Mouse (Mus musculus): ENCODE results near the gene Pdzk1.

Pdzk1 gene

DNA sequence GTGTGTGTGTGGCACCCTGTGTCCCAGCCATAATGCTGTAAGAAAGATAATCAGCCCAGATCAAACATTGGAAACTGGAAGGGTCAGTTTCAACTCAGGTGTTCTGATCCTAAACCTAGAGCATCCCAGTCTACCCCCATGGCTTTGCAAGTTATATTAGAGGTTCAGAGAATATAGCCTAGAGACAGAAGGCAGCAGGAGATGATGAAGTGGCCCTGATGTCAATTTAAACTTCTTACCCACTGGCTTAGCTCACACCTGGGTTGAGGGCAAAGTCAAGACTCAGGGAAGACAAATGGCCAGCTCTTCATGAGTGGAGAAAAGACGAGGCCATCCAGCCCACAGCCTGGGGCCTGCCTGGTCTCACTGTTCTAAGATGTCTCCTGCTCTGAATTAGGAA lies at the start of gene Pdzk1, which contains the start of gene Cd160:
Gene Pdzk1 (plus strand): TSS at position 301 of the 400 bp plus-strand sequence.
Gene Cd160 (minus strand): TSS at position 368 of the 400 bp plus-strand sequence.
- DNase-seq, result no peak

GRCm38 (mm10) chr3:96782236-96782635 lies 46.8 kb upstream of the Pdzk1 start:
- DNase-seq, result no peak

- no peak for DNase-seq
Observed at GRCm38 (mm10) chr3:96787784-96788183, 41.3 kb upstream of the Pdzk1 start.

GRCm38 (mm10) chr3:96788506-96788905 lies 40.6 kb upstream of the Pdzk1 start:
- DNase-seq, result peak in 1 of 2 experiments; percentile 44

- no peak for DNase-seq
Observed at GRCm38 (mm10) chr3:96800254-96800653, 28.8 kb upstream of the Pdzk1 start.

DNA sequence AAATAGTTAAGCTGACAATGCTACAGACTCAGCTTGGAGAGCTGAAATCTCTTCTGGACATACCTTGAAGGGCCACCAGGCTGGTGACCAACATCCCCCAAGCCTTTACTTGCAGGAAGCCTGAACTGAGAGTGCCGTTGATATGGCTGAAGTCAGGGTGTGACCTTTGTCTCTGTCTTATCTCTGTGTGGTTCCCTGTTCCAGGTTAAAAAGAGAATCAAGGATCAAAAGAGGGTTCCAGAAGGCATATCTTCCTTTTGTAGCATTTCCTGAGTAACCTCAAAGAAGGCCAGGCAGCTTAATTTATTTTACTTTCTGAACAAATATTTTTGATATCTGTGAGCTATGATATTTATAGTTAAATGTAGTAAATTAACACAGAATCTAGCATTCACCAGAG lies 26.9 kb upstream of the Pdzk1 start:
- no peak for DNase-seq

- DNase-seq, result no peak
Observed at GRCm38 (mm10) chr3:96808136-96808535, 20.9 kb upstream of the Pdzk1 start.

DNA sequence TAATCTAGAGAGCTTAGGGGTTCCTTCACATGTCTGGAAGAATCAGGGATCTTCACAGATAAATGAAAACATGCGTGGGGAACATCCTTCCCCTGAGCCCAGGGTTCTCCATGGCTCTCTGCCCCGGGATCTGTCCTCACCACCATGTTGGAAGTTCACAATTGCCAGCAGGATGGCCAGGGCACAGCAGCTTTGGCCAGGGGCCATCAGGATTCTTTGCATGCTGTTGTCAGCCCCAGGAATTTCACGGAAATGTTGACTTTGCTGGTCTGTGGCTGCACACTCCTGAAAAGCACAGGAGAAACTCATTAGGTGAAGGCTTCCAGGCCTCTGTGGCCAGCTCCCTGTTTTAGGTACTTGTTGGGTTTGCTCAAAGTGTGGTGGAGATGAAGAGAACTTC lies 20.4 kb upstream of the Pdzk1 start:
- no peak for DNase-seq

DNA sequence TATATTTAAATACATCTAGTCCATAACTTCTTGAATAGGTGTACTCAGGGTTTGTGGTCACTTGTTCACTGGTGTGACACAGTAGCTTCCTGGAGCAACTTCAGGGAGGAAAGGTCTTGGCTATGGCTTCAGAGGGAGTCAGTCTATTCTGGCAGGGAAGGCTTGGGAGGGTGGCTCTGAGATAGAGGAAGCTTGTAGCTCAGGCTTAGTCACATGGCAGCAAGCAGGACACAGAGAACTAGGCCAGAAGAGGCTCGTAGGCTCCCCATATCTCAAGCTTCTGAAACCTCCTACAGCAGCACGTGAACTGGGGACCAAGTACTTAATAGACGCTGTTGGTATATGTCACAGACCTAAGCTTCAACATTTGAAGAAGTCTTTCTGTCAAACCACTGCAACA lies 17.9 kb upstream of the Pdzk1 start:
- no peak for DNase-seq

GRCm38 (mm10) chr3:96812395-96813091 lies 16.5 kb upstream of the Pdzk1 start:
- peak; percentile 92 to 93 for DNase-seq

DNA sequence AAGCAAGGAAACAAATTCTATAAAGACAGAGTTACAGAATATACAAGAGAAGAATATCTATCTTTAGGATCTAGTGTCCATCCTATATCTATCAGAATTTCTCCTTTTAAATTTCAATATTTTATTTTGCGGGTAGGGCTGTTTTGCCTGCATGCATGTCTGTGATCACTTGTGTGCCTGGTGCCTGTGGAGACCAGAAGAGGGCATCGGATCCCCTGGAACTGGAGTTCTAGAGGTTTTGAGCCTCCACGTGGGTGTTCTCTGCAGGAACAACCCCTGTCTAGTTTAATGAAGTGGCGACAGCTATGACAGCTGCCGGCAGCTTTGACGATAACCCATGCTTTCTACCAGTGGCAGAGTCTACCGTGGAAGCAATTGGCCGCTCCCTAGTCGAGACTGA lies 16.0 kb upstream of the Pdzk1 start:
- peak; percentile 54 to 71 for DNase-seq

GRCm38 (mm10) chr3:96813591-96814244 lies 15.4 kb upstream of the Pdzk1 start:
- peak in 1 of 2 experiments; percentile 21 for DNase-seq

- DNase-seq, result no peak
Observed at GRCm38 (mm10) chr3:96814342-96814741, 14.7 kb upstream of the Pdzk1 start.

- no peak for DNase-seq
Observed at GRCm38 (mm10) chr3:96820116-96820915, 8.8 kb upstream of the Pdzk1 start.

DNA sequence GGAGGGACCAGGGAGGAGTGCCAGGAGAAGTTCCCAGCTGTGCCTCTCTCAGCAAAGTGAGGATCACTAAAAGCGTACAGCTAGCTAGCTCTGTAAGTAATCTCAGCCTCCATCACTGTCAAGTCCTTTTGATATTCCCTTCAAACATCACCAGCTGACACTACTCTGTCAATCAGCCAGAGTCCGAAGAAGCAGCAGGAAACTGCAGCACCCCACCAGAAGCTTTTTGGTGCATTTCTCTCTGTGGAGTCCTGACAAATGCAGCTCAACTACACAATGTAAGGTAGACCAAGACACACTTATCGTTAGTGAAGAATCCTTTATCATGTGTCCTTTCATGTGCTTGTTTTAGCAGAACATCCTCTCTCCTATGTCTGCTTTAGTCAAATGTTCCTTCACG lies 7.5 kb upstream of the Pdzk1 start:
- no peak for DNase-seq

DNA sequence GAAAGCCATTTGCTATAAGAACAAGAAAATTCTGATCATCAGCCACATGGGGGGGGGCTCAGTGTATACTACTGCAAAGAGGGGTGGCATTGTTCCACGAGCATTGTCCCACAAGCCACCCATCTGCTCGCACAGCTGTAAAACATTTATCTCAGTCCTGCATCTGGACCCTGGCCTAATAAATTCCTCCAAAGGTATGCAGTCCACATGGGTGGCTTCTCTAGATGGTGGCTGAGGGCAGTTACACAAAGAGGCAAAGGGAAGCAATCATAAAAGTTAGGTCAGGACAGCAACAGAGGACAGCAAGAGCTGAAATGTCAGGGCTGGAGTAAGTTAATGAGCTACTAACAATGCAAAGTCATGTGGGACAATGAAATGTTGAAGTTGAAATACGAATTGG lies 5.4 kb upstream of the Pdzk1 start:
- no peak for DNase-seq

DNA sequence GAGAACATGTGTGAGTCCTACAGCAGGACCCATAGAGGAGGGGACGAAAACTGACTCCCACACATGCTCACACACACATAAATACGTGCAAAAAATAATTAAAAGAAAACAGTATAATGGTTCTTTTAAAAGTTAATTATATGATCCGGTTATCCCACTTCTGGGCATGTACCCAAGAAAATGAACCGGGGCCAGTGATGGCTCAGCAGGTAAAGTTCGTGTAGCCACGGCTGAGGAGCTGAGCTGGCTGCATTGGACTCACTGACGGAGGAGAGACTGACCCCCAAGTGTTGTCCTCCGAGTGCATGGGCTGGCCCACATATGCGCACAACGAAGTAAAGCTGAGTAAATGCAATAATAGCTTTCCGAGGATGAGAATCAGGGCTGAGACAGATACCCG lies 4.5 kb upstream of the Pdzk1 start:
- peak in 1 of 2 experiments; percentile 52 for DNase-seq

GRCm38 (mm10) chr3:96825261-96825660 lies 3.8 kb upstream of the Pdzk1 start:
- DNase-seq, result no peak

GRCm38 (mm10) chr3:96828308-96828864 lies 698 bp upstream of the Pdzk1 start:
- DNase-seq, result no peak

DNA sequence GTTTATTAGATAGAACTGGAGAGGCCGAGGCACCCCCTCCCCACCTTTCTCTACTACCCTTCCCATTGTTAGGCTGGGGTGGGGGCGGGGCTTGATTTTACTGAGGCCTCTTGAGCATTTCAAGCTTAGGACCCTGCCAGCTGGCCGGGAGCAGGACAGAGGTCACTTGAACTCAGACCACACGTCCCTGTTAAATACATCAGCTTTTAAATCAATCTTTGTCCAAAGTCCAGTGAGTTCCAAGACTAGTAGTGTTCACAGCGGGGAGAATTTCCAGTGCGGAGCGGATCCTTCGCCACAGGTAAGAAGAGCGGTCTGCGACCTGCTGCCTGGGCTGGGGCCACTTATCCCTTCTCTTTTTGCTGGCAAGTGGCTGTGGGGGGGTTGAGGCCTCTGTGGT lies 772 bp downstream of the Pdzk1 start:
- peak; percentile 37 to 56 for DNase-seq

GRCm38 (mm10) chr3:96832930-96833329 lies 3.8 kb downstream of the Pdzk1 start:
- no peak for DNase-seq

- peak in 1 of 2 experiments; percentile 35 for DNase-seq
Observed at GRCm38 (mm10) chr3:96834587-96835348, 5.7 kb downstream of the Pdzk1 start.

All from kidney, postnatal 4 days (tissue).